Mouse (Mus musculus): ENCODE measurements around the gene Mettl2. TPM values are rescaled to one million over a fixed set of nuclear protein-coding genes. Genes with fewer than 3 reads are reported as not detected.
A peak's percentile ranks its signal among the peaks of the same experiment; 100 is the strongest.

Gene Mettl2
- polyA plus RNA-seq, 1 experiment from 2014 or later = 39.8 TPM

GRCm38 (mm10) chr11:105144084-105144483, 17.9 kb downstream of the Mettl2 start:
- no peak for ATAC-seq (ENCODE audit: low FRiP score)
- Histone ChIP-seq H3K4me3 (replicated peaks) (no peak overlapping the region), H3K36me3 (replicated peaks) (peaks cover 20% of the 10 kb centered on the region), H3K27me3 (no peaks in the 10 kb centered on the region), H3K9ac (no peak overlapping the region), H3K9me3 (no peaks in the 10 kb centered on the region), H3K27ac (no peak overlapping the region), H3K4me2 (no peak overlapping the region), H3K4me1 (no peaks in the 10 kb centered on the region)
- 87% methylated on average over 3 of the region's 3 CpGs for WGBS

GRCm38 (mm10) chr11:105144508-105145210, 18.4 kb downstream of the Mettl2 start:
- Histone ChIP-seq H3K27me3 (no peaks in the 10 kb centered on the region), H3K4me3 (replicated peaks) (no peak overlapping the region), H3K4me1 (no peaks in the 10 kb centered on the region), H3K9ac (no peak overlapping the region), H3K9me3 (no peaks in the 10 kb centered on the region), H3K27ac (no peak overlapping the region), H3K36me3 (replicated peaks) (peaks cover 14% of the 10 kb centered on the region), H3K4me2 (no peak overlapping the region)
- 85% methylated on average over 11 of the region's 11 CpGs for WGBS
- ATAC-seq (ENCODE audit: low FRiP score) = no peak

GRCm38 (mm10) chr11:105145211-105145610, 19.0 kb downstream of the Mettl2 start:
- Histone ChIP-seq H3K27ac (no peak overlapping the region), H3K9me3 (no peaks in the 10 kb centered on the region), H3K9ac (no peak overlapping the region; the same call in 1 of the 2 replicates), H3K4me1 (no peaks in the 10 kb centered on the region), H3K27me3 (no peaks in the 10 kb centered on the region), H3K36me3 (replicated peaks) (peaks cover 9% of the 10 kb centered on the region), H3K4me3 (replicated peaks) (no peak overlapping the region), H3K4me2 (no peak overlapping the region)
- no peak for ATAC-seq (ENCODE audit: low FRiP score)
- WGBS = 93% methylated on average over 10 of the region's 10 CpGs

- no peak within 1 kb of the TSS for H3K4me2 ChIP-seq
- no peak within 1 kb of the TSS for H3K27ac ChIP-seq
- no peaks in the 10 kb centered on the region for H3K9me3 ChIP-seq
- no peak for ATAC-seq (ENCODE audit: low FRiP score)
- no peak within 1 kb of the TSS for H3K4me3 ChIP-seq (replicated peaks)
- no peaks in the 10 kb centered on the region for H3K27me3 ChIP-seq
- H3K36me3 ChIP-seq (replicated peaks) = no peaks in the 10 kb centered on the region
- H3K9ac ChIP-seq = no peak within 1 kb of the TSS
- H3K4me1 ChIP-seq = peaks cover 6% of the 10 kb centered on the region; the same call in 1 of the 2 replicates
- 74% methylated on average over 3 of the region's 3 CpGs for WGBS
Observed at GRCm38 (mm10) chr11:105146593-105146992, 20.4 kb downstream of the Mettl2 start, which contains the start of gene Gm10842. TSS of gene Gm10842 (plus strand) at chr11:105146893.

- ATAC-seq (ENCODE audit: low FRiP score) = no peak
- Histone ChIP-seq H3K4me2 (no peak overlapping the region), H3K36me3 (replicated peaks) (no peaks in the 10 kb centered on the region), H3K4me3 (replicated peaks) (no peak overlapping the region), H3K4me1 (peaks cover 15% of the 10 kb centered on the region), H3K9me3 (no peaks in the 10 kb centered on the region), H3K27ac (no peak overlapping the region), H3K9ac (no peak overlapping the region), H3K27me3 (no peaks in the 10 kb centered on the region)
- 85% methylated on average over 3 of the region's 3 CpGs for WGBS
Observed at GRCm38 (mm10) chr11:105149353-105149752, 23.1 kb downstream of the Mettl2 start.

GRCm38 (mm10) chr11:105149766-105150165, 23.5 kb downstream of the Mettl2 start:
- Histone ChIP-seq H3K9ac (no peak overlapping the region), H3K27ac (no peak overlapping the region), H3K9me3 (no peaks in the 10 kb centered on the region), H3K4me2 (no peak overlapping the region), H3K4me3 (replicated peaks) (no peak overlapping the region), H3K36me3 (replicated peaks) (no peaks in the 10 kb centered on the region), H3K27me3 (no peaks in the 10 kb centered on the region), H3K4me1 (peaks cover 15% of the 10 kb centered on the region)
- ATAC-seq (ENCODE audit: low FRiP score) = no peak
- WGBS = 100% methylated on average over 1 of the region's 1 CpGs

GRCm38 (mm10) chr11:105150691-105151090, 24.5 kb downstream of the Mettl2 start:
- Histone ChIP-seq H3K27me3 (no peaks in the 10 kb centered on the region), H3K4me3 (replicated peaks) (no peak overlapping the region), H3K4me1 (peaks cover 15% of the 10 kb centered on the region), H3K9me3 (no peaks in the 10 kb centered on the region), H3K27ac (no peak overlapping the region), H3K36me3 (replicated peaks) (no peaks in the 10 kb centered on the region), H3K9ac (no peak overlapping the region), H3K4me2 (no peak overlapping the region)
- no peak for ATAC-seq (ENCODE audit: low FRiP score)
- 72% methylated on average over 4 of the region's 4 CpGs for WGBS

- H3K9ac ChIP-seq = peak overlapping the region; percentile 12; the same call in 1 of the 2 replicates
- H3K27me3 ChIP-seq = no peaks in the 10 kb centered on the region
- peaks cover 15% of the 10 kb centered on the region for H3K4me1 ChIP-seq
- H3K4me2 ChIP-seq = peak overlapping the region; percentile 26
- H3K36me3 ChIP-seq (replicated peaks) = no peaks in the 10 kb centered on the region
- H3K9me3 ChIP-seq = no peaks in the 10 kb centered on the region
- ATAC-seq (ENCODE audit: low FRiP score) = no peak
- H3K27ac ChIP-seq = no peak overlapping the region
- no peak overlapping the region for H3K4me3 ChIP-seq (replicated peaks)
- WGBS = 27% methylated on average over 18 of the region's 19 CpGs
Observed at GRCm38 (mm10) chr11:105151226-105152016, 25.2 kb downstream of the Mettl2 start.

GRCm38 (mm10) chr11:105152017-105152300, 25.7 kb downstream of the Mettl2 start:
- no peak overlapping the region for H3K27ac ChIP-seq
- WGBS = 20% methylated on average over 1 of the region's 4 CpGs
- H3K36me3 ChIP-seq (replicated peaks) = no peaks in the 10 kb centered on the region
- no peaks in the 10 kb centered on the region for H3K27me3 ChIP-seq
- H3K4me2 ChIP-seq = peak overlapping the region; percentile 26; the same call in 1 of the 2 replicates
- peaks cover 15% of the 10 kb centered on the region for H3K4me1 ChIP-seq
- ATAC-seq (ENCODE audit: low FRiP score) = no peak
- H3K4me3 ChIP-seq (replicated peaks) = no peak overlapping the region
- no peak overlapping the region for H3K9ac ChIP-seq
- H3K9me3 ChIP-seq = no peaks in the 10 kb centered on the region

GRCm38 (mm10) chr11:105152357-105152899, 26.2 kb downstream of the Mettl2 start:
- Histone ChIP-seq H3K9ac (no peak overlapping the region), H3K27ac (no peak overlapping the region), H3K4me3 (replicated peaks) (no peak overlapping the region), H3K9me3 (no peaks in the 10 kb centered on the region), H3K27me3 (no peaks in the 10 kb centered on the region), H3K4me2 (no peak overlapping the region), H3K36me3 (replicated peaks) (no peaks in the 10 kb centered on the region), H3K4me1 (peaks cover 15% of the 10 kb centered on the region)
- WGBS = 84% methylated on average over 11 of the region's 11 CpGs
- no peak for ATAC-seq (ENCODE audit: low FRiP score)

GRCm38 (mm10) chr11:105153068-105153833, 27.0 kb downstream of the Mettl2 start:
- H3K4me2 ChIP-seq = no peak overlapping the region
- H3K36me3 ChIP-seq (replicated peaks) = no peaks in the 10 kb centered on the region
- no peak overlapping the region for H3K4me3 ChIP-seq (replicated peaks)
- H3K9me3 ChIP-seq = no peaks in the 10 kb centered on the region
- no peak overlapping the region for H3K9ac ChIP-seq
- H3K27me3 ChIP-seq = no peaks in the 10 kb centered on the region
- 37% methylated on average over 12 of the region's 12 CpGs for WGBS
- ATAC-seq (ENCODE audit: low FRiP score) = no peak
- H3K27ac ChIP-seq = no peak overlapping the region
- H3K4me1 ChIP-seq = peaks cover 15% of the 10 kb centered on the region

- H3K9me3 ChIP-seq = no peaks in the 10 kb centered on the region
- H3K4me1 ChIP-seq = peaks cover 15% of the 10 kb centered on the region
- no peak overlapping the region for H3K9ac ChIP-seq
- ATAC-seq (ENCODE audit: low FRiP score) = no peak
- H3K4me3 ChIP-seq (replicated peaks) = no peak overlapping the region
- no peak overlapping the region for H3K4me2 ChIP-seq
- no peak overlapping the region for H3K27ac ChIP-seq
- 77% methylated on average over 4 of the region's 4 CpGs for WGBS
- H3K27me3 ChIP-seq = no peaks in the 10 kb centered on the region
- no peaks in the 10 kb centered on the region for H3K36me3 ChIP-seq (replicated peaks)
Observed at GRCm38 (mm10) chr11:105155915-105156314, 29.7 kb downstream of the Mettl2 start.

All from forebrain, embryonic 12.5 days (tissue).